Mouse (Mus musculus): ENCODE measurements around the gene Rps6kb2. TPM values are rescaled to one million over a fixed set of nuclear protein-coding genes. Genes with fewer than 3 reads are reported as not detected.

The Rps6kb2 gene
- 10 to 100 TPM; 24.8 to 27.8 TPM for total RNA-seq (2021)
- long read RNA-seq, experiment 1, full-length matches to known transcripts: 8 of 23 reads
- long read RNA-seq, experiment 1, partial matches to known transcripts: 5 of 23 reads
- long read RNA-seq, experiment 1, other reads (novel, unspliced or antisense): 10 of 23 reads
- long read RNA-seq, experiment 2, full-length matches to known transcripts: 19 of 32 reads
- long read RNA-seq, experiment 2, partial matches to known transcripts: 4 of 32 reads
- long read RNA-seq, experiment 2, other reads (novel, unspliced or antisense): 9 of 32 reads

GRCm38 (mm10) chr19:4162646-4163542, at the start of gene Rps6kb2:
TSS of gene Rps6kb2 (minus strand) at chr19:4163354.
- TF ChIP-seq CTCF (IDR thresholded peaks at IDR 0.05): no peak
- intact Hi-C loops (cut with DNase I): loop anchor here (5.0 kb wide), 1 partner anchor 36 kb away; the partner anchor contains the start of gene Aip
- Histone ChIP-seq H3K4me3 (peak within 1 kb of the TSS; percentile 83), H3K27ac (peak within 1 kb of the TSS; percentile 98)
- peak; percentile 97 for DNase-seq

- intact Hi-C loops (cut with DNase I): no loop called here
- DNase-seq: peak; percentile 11
- TF ChIP-seq CTCF (IDR thresholded peaks at IDR 0.05): no peak
- Histone ChIP-seq H3K4me3 (no peak overlapping the region), H3K27ac (no peak overlapping the region)
Measured at GRCm38 (mm10) chr19:4211891-4212588, 48.9 kb upstream of the Rps6kb2 start.

- no peak for TF ChIP-seq CTCF (IDR thresholded peaks at IDR 0.05)
- intact Hi-C loops (cut with DNase I): no loop called here
- DNase-seq: no peak
- H3K4me3 ChIP-seq: no peak overlapping the region
- H3K27ac ChIP-seq: no peak overlapping the region
Measured at GRCm38 (mm10) chr19:4208563-4208962, 45.4 kb upstream of the Rps6kb2 start.

- Histone ChIP-seq H3K27ac (no peak overlapping the region), H3K4me3 (no peak overlapping the region)
- peak; percentile 82 for DNase-seq
- intact Hi-C loops (cut with DNase I): loop anchor here (1.0 to 2.0 kb wide), 2 partner anchors 21 to 104 kb away; no protein-coding TSS in a partner anchor
- no peak; the same call in 1 of the 2 replicates for TF ChIP-seq CTCF (IDR thresholded peaks at IDR 0.05)
Measured at GRCm38 (mm10) chr19:4206971-4207370, 43.8 kb upstream of the Rps6kb2 start.

GRCm38 (mm10) chr19:4204889-4205288, 41.7 kb upstream of the Rps6kb2 start:
- intact Hi-C loops (cut with DNase I): no loop called here
- Histone ChIP-seq H3K4me3 (no peak overlapping the region), H3K27ac (no peak overlapping the region)
- TF ChIP-seq CTCF (IDR thresholded peaks at IDR 0.05): no peak
- no peak for DNase-seq

- TF ChIP-seq CTCF (IDR thresholded peaks at IDR 0.05): no peak
- peak overlapping the region; percentile 2; the same call in 1 of the 2 replicates for H3K27ac ChIP-seq
- intact Hi-C loops (cut with DNase I): no loop called here
- H3K4me3 ChIP-seq: no peak overlapping the region
- DNase-seq: no peak
Measured at GRCm38 (mm10) chr19:4203604-4204326, 40.6 kb upstream of the Rps6kb2 start.

- no peak for DNase-seq
- Histone ChIP-seq H3K4me3 (no peak overlapping the region), H3K27ac (peak overlapping the region; percentile 9; the same call in 1 of the 2 replicates)
- peak; percentile 6; the same call in 1 of the 2 replicates for TF ChIP-seq CTCF (IDR thresholded peaks at IDR 0.05)
- intact Hi-C loops (cut with DNase I): no loop called here
Measured at GRCm38 (mm10) chr19:4203148-4203547, 40.0 kb upstream of the Rps6kb2 start.

- H3K4me3 ChIP-seq: peak overlapping the region; percentile 83
- peak overlapping the region; percentile 92 for H3K27ac ChIP-seq
- no peak for DNase-seq
- intact Hi-C loops (cut with DNase I): no loop called here
- TF ChIP-seq CTCF (IDR thresholded peaks at IDR 0.05): no peak
Measured at GRCm38 (mm10) chr19:4202149-4202548, 39.0 kb upstream of the Rps6kb2 start.

GRCm38 (mm10) chr19:4201291-4201909, 38.2 kb upstream of the Rps6kb2 start, which contains the start of gene Rad9a:
TSS of gene Rad9a (minus strand) at chr19:4201662.
- H3K4me3 ChIP-seq: peak within 1 kb of the TSS; percentile 83
- peak; percentile 97 for DNase-seq
- TF ChIP-seq CTCF (IDR thresholded peaks at IDR 0.05): no peak
- peak within 1 kb of the TSS; percentile 92 for H3K27ac ChIP-seq
- intact Hi-C loops (cut with DNase I): no loop called here

GRCm38 (mm10) chr19:4197180-4197579, 34.0 kb upstream of the Rps6kb2 start:
- no peak for DNase-seq
- intact Hi-C loops (cut with DNase I): no loop called here
- Histone ChIP-seq H3K27ac (no peak overlapping the region), H3K4me3 (no peak overlapping the region)
- no peak for TF ChIP-seq CTCF (IDR thresholded peaks at IDR 0.05)

GRCm38 (mm10) chr19:4196548-4196947, 33.4 kb upstream of the Rps6kb2 start:
- TF ChIP-seq CTCF (IDR thresholded peaks at IDR 0.05): no peak
- DNase-seq: peak; percentile 46
- no peak overlapping the region for H3K27ac ChIP-seq
- H3K4me3 ChIP-seq: no peak overlapping the region
- intact Hi-C loops (cut with DNase I): no loop called here
